Mouse (Mus musculus): ENCODE data around the gene Amot.
A peak's percentile ranks its signal among the peaks of the same experiment; 100 is the strongest.

Amot gene

GRCm38 (mm10) chrX:145479942-145480341, 25.0 kb downstream of the Amot start:
- DNase-seq: no peak

- DNase-seq: no peak
These were observed 27.2 kb downstream of the Amot start for GRCm38 (mm10) chrX:145477725-145478194.

GRCm38 (mm10) chrX:145477003-145477724, 27.8 kb downstream of the Amot start:
- no peak for DNase-seq

GRCm38 (mm10) chrX:145468264-145468663, 36.7 kb downstream of the Amot start:
- DNase-seq: no peak

- DNase-seq: no peak
These were observed 41.5 kb downstream of the Amot start for GRCm38 (mm10) chrX:145463524-145463923.

- no peak for DNase-seq
These were observed 43.6 kb downstream of the Amot start for GRCm38 (mm10) chrX:145461339-145461738.

GRCm38 (mm10) chrX:145456251-145456650, 48.7 kb downstream of the Amot start:
- no peak for DNase-seq

- no peak for DNase-seq
These were observed 49.4 kb downstream of the Amot start for GRCm38 (mm10) chrX:145455629-145456028.

- DNase-seq: no peak
These were observed 50.2 kb downstream of the Amot start for GRCm38 (mm10) chrX:145454828-145455227.

- no peak for DNase-seq
These were observed 63.5 kb downstream of the Amot start for GRCm38 (mm10) chrX:145441526-145441925.

GRCm38 (mm10) chrX:145433652-145434051, 71.3 kb downstream of the Amot start:
- no peak for DNase-seq

- no peak for DNase-seq
These were observed 74.0 kb downstream of the Amot start for GRCm38 (mm10) chrX:145430836-145431570.

- no peak for DNase-seq
These were observed 76.2 kb downstream of the Amot start for GRCm38 (mm10) chrX:145428811-145429210.

GRCm38 (mm10) chrX:145424026-145424425, 81.0 kb downstream of the Amot start:
- no peak for DNase-seq

- no peak for DNase-seq
These were observed 90.7 kb downstream of the Amot start for GRCm38 (mm10) chrX:145414319-145414718.

- DNase-seq: peak in 1 of 2 experiments; percentile 19
These were observed 93.6 kb downstream of the Amot start for GRCm38 (mm10) chrX:145411425-145411824.

GRCm38 (mm10) chrX:145406052-145406451, 98.9 kb downstream of the Amot start:
- DNase-seq: no peak

- no peak for DNase-seq
These were observed 103.1 kb downstream of the Amot start for GRCm38 (mm10) chrX:145401926-145402325.

- no peak for DNase-seq
These were observed 105.7 kb downstream of the Amot start for GRCm38 (mm10) chrX:145399236-145399635.
